Comparison of ENCODE assay signal across 8 mouse cellular contexts in the genomic region with DNA sequence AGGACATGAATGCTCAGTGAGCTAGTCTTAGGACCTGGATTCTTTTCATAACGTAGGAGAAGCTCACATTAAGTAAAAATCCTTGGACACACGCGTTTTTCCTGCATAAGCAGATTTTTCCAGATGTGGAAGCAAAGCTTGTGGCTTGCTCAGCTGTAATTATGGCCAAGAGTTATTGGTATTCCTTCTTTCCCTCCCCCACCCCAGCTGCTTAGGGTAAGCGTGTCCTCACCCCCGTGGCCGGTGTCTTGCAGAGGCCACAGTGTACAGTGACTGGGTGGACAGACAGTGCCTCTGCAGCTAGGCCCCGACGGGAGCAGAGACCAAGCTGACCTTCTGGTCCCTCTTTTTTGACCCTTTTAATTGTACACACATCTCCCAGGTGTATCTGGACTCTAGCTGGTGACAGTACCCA. TPM values are rescaled to one million over a fixed set of nuclear protein-coding genes. Genes with fewer than 3 reads are reported as not detected.
DNase-seq lines count a peak whose midpoint lies in the region; ATAC-seq lines count a peak whose summit lies in the region.

No protein-coding gene starts in this region.

- peaks cover 47% of the 10 kb centered on the region for H3K4me1 ChIP-seq in midbrain, embryonic 10.5 days
- peaks cover 20% of the 10 kb centered on the region for H3K4me1 ChIP-seq in midbrain, embryonic 15.5 days
- H3K4me1 ChIP-seq in heart, embryonic 13.5 days: peaks cover 62% of the 10 kb centered on the region
- H3K4me1 ChIP-seq in limb, embryonic 13.5 days: peaks cover 69% of the 10 kb centered on the region
- H3K4me1 ChIP-seq in stomach, embryonic 16.5 days (ENCODE audit: control insufficient read depth, insufficient read depth, low read length): peaks cover 34% of the 10 kb centered on the region

- no peak overlapping the region for H3K9ac ChIP-seq in midbrain, embryonic 15.5 days
- H3K9ac ChIP-seq in heart, embryonic 13.5 days: peak overlapping the region; percentile 72; the same call in 1 of the 2 replicates
- H3K9ac ChIP-seq in limb, embryonic 13.5 days: 0 out of 2 replicates have a peak overlapping the region, but pooled peaks have one; percentile 51
- H3K9ac ChIP-seq in stomach, embryonic 16.5 days (ENCODE audit: low read length): peak overlapping the region; percentile 30; the same call in 1 of the 2 replicates

- H3K27ac ChIP-seq in midbrain, embryonic 10.5 days (replicated peaks): peak overlapping the region; percentile 79
- H3K27ac ChIP-seq in midbrain, embryonic 15.5 days: no peak overlapping the region
- peak overlapping the region; percentile 90 for H3K27ac ChIP-seq in heart, embryonic 13.5 days (replicated peaks)
- H3K27ac ChIP-seq in limb, embryonic 13.5 days: peak overlapping the region; percentile 99
- H3K27ac ChIP-seq in stomach, embryonic 16.5 days (ENCODE audit: low read length): peak overlapping the region; percentile 97

- no peaks in the 10 kb centered on the region for H3K9me3 ChIP-seq in midbrain, embryonic 10.5 days (replicated peaks)
- no peaks in the 10 kb centered on the region for H3K9me3 ChIP-seq in midbrain, embryonic 15.5 days
- no peaks in the 10 kb centered on the region for H3K9me3 ChIP-seq in heart, embryonic 13.5 days
- no peaks in the 10 kb centered on the region for H3K9me3 ChIP-seq in limb, embryonic 13.5 days
- H3K9me3 ChIP-seq in stomach, embryonic 16.5 days (replicated peaks; ENCODE audit: control insufficient read depth, low read length): no peaks in the 10 kb centered on the region

- H3K4me2 ChIP-seq in midbrain, embryonic 15.5 days: no peak overlapping the region
- peak overlapping the region; percentile 54 for H3K4me2 ChIP-seq in heart, embryonic 13.5 days
- H3K4me2 ChIP-seq in limb, embryonic 13.5 days (replicated peaks): peak overlapping the region; percentile 62
- peak overlapping the region; percentile 49 for H3K4me2 ChIP-seq in stomach, embryonic 16.5 days (ENCODE audit: low read depth, low read length)

- ATAC-seq in midbrain, embryonic 15.5 days (replicated peaks): no peak
- no peak for ATAC-seq in heart, embryonic 13.5 days (ENCODE audit: extremely low read depth, insufficient number of reproducible peaks, low FRiP score, low TSS enrichment)
- ATAC-seq in limb, embryonic 13.5 days (ENCODE audit: low FRiP score, low read depth): peak; percentile 29; the same call in 1 of the 2 replicates
- ATAC-seq in stomach, embryonic 16.5 days (ENCODE audit: insufficient read depth, low FRiP score): peak; percentile 37; the same call in 1 of the 2 replicates

- H3K27me3 ChIP-seq in midbrain, embryonic 10.5 days (ENCODE audit: low read depth, poor library complexity, severe bottlenecking): no peaks in the 10 kb centered on the region
- H3K27me3 ChIP-seq in midbrain, embryonic 15.5 days (replicated peaks): no peaks in the 10 kb centered on the region
- H3K27me3 ChIP-seq in heart, embryonic 13.5 days (replicated peaks): no peaks in the 10 kb centered on the region
- no peaks in the 10 kb centered on the region for H3K27me3 ChIP-seq in limb, embryonic 13.5 days
- no peaks in the 10 kb centered on the region for H3K27me3 ChIP-seq in stomach, embryonic 16.5 days (ENCODE audit: control insufficient read depth, insufficient read depth, low read length)

- 63% methylated on average over 8 of the region's 8 CpGs for WGBS in midbrain, embryonic 10.5 days
- 44% methylated on average over 8 of the region's 8 CpGs for WGBS in midbrain, embryonic 15.5 days
- WGBS in heart, embryonic 13.5 days: 33% methylated on average over 8 of the region's 8 CpGs
- 3% methylated on average over 8 of the region's 8 CpGs for WGBS in limb, embryonic 13.5 days
- WGBS in stomach, embryonic 16.5 days: 15% methylated on average over 8 of the region's 8 CpGs

- no peaks in the 10 kb centered on the region for H3K36me3 ChIP-seq in midbrain, embryonic 10.5 days
- no peaks in the 10 kb centered on the region for H3K36me3 ChIP-seq in midbrain, embryonic 15.5 days (replicated peaks)
- H3K36me3 ChIP-seq in heart, embryonic 13.5 days: no peaks in the 10 kb centered on the region
- H3K36me3 ChIP-seq in limb, embryonic 13.5 days: no peaks in the 10 kb centered on the region
- no peaks in the 10 kb centered on the region for H3K36me3 ChIP-seq in stomach, embryonic 16.5 days (ENCODE audit: control insufficient read depth, insufficient read depth, low read length)

- peak; percentile 29 for DNase-seq in midbrain, embryonic 10.5 days (ENCODE audit: low spot score)
- DNase-seq in spleen, postnatal 4 days (ENCODE audit: low spot score in 2 of 2): no peak
- no peak for DNase-seq in adipocyte (ENCODE audit: low spot score)
- DNase-seq in right cerebral cortex, postnatal 4 days: no peak

- 0 out of 2 replicates have a peak overlapping the region, but pooled peaks have one; percentile 28 for H3K4me3 ChIP-seq in midbrain, embryonic 10.5 days
- no peak overlapping the region for H3K4me3 ChIP-seq in midbrain, embryonic 15.5 days
- no peak overlapping the region for H3K4me3 ChIP-seq in heart, embryonic 13.5 days
- H3K4me3 ChIP-seq in limb, embryonic 13.5 days: peak overlapping the region; percentile 26
- H3K4me3 ChIP-seq in stomach, embryonic 16.5 days (replicated peaks; ENCODE audit: low read length): no peak overlapping the region

RNA-seq across cellular contexts. Expression of gene Cep63, which starts 16.7 kb away (rescaled TPM):
- polyA plus RNA-seq in midbrain, embryonic 10.5 days (2016; fragmentation: Nextera tagmentation; extraction: Ambion mirVana): 54.1 and 65.9 TPM in 2 replicates
- polyA plus RNA-seq in midbrain, embryonic 15.5 days (2015; fragmentation: Nextera tagmentation; extraction: Ambion mirVana): 38.9 and 42.2 TPM in 2 replicates
- 43.6 and 50.1 TPM in 2 replicates for polyA plus RNA-seq in heart, embryonic 13.5 days (2015; fragmentation: Nextera tagmentation; extraction: Ambion mirVana)
- 48.2 and 54.2 TPM in 2 replicates for polyA plus RNA-seq in limb, embryonic 13.5 days (2015; fragmentation: Nextera tagmentation; extraction: Ambion mirVana)
- 41.9 and 44.9 TPM in 2 replicates for polyA plus RNA-seq in stomach, embryonic 16.5 days (2015; fragmentation: Nextera tagmentation; extraction: Ambion mirVana)

RNA-seq across cellular contexts. Expression of gene Anapc13, which starts 17.0 kb away (rescaled TPM):
- polyA plus RNA-seq in midbrain, embryonic 10.5 days (2016; fragmentation: Nextera tagmentation; extraction: Ambion mirVana): 172 and 188 TPM in 2 replicates
- 135 and 137 TPM in 2 replicates for polyA plus RNA-seq in midbrain, embryonic 15.5 days (2015; fragmentation: Nextera tagmentation; extraction: Ambion mirVana)
- 224 and 259 TPM in 2 replicates for polyA plus RNA-seq in heart, embryonic 13.5 days (2015; fragmentation: Nextera tagmentation; extraction: Ambion mirVana)
- 168 and 184 TPM in 2 replicates for polyA plus RNA-seq in limb, embryonic 13.5 days (2015; fragmentation: Nextera tagmentation; extraction: Ambion mirVana)
- polyA plus RNA-seq in stomach, embryonic 16.5 days (2015; fragmentation: Nextera tagmentation; extraction: Ambion mirVana): 161 and 206 TPM in 2 replicates

Comparison
In these comparisons a context has a peak if more than half of its experiments do, and no peak if none do; other contexts are left out.
1. H3K4me3 ChIP-seq: peak in midbrain, embryonic 10.5 days (single experiment) and limb, embryonic 13.5 days (single experiment); none in midbrain, embryonic 15.5 days (single experiment), heart, embryonic 13.5 days (single experiment) and stomach, embryonic 16.5 days (single experiment).
2. ATAC-seq: peak in limb, embryonic 13.5 days (single experiment) and stomach, embryonic 16.5 days (single experiment); none in midbrain, embryonic 15.5 days (single experiment) and heart, embryonic 13.5 days (single experiment).